Mouse (Mus musculus): ENCODE measurements around the gene Cmtm8. TPM values are rescaled to one million over a fixed set of nuclear protein-coding genes. Genes with fewer than 3 reads are reported as not detected.

The Cmtm8 gene
- total and polyA plus RNA-seq, 3 experiments = 1.9 to 7.9 TPM; not detected in 1

- TF ChIP-seq USF1 (IDR thresholded peaks at IDR 0.05; ENCODE audit: low read depth, low read length) = no peak
These were observed 98.3 kb downstream of the Cmtm8 start (continued) for GRCm38 (mm10) chr9:114745654-114746053.

DNA sequence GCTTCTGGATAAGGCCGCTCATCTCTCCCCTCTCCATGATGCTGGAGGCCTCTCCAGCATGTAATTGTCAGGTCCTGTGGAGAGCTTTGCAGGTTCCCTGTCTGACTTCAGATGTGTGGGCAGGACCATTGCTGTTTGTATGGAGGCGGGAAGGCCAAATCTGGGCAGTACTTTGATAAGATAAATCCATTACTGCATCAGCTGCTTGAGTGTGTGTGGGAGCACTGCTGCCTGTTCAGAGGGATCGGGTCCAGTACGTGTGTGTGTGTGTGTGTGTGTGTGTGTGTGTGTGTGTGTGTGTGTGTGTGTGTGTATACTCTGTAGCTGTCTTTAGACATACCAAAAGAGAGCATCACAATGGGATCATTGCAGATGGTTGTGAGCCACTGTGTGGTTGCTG lies 98.8 kb downstream of the Cmtm8 start:
- Histone ChIP-seq H3K27ac (ENCODE audit: control insufficient read depth, low read depth, low read length) (no peak overlapping the region), H3K9me3 (replicated peaks; ENCODE audit: insufficient read depth, low read length) (no peaks in the 10 kb centered on the region), H3K27me3 (ENCODE audit: control insufficient read depth in 1 of 2, insufficient read depth in 2 of 2, low read length in 2 of 2) (no peaks in the 10 kb centered on the region), H3K36me3 (ENCODE audit: control insufficient read depth in 1 of 2, insufficient read depth in 2 of 2, low read length in 2 of 2) (peaks cover 5 to 20% of the 10 kb centered on the region in 2 experiments; a peak in 3 of 4 replicates), H3K9ac (ENCODE audit: control insufficient read depth, low read depth, low read length, poor library complexity, severe bottlenecking) (no peak overlapping the region), H3K4me1 (ENCODE audit: control insufficient read depth in 1 of 2, insufficient read depth in 2 of 2, low read length in 2 of 2) (peaks cover 0 to 11% of the 10 kb centered on the region in 2 experiments; a peak in 3 of 4 replicates), H3K4me3 (ENCODE audit: control insufficient read depth in 1 of 2, insufficient read depth in 1 of 2, low read depth in 2 of 2, low read length in 2 of 2) (no peak overlapping the region), H3K79me2 (ENCODE audit: control insufficient read depth, insufficient read depth, low read length, poor library complexity) (no peaks in the 10 kb centered on the region)
- TF ChIP-seq MAZ (IDR thresholded peaks at IDR 0.05; ENCODE audit: low read depth, low read length) = no peak
- TF ChIP-seq ELF1 (IDR thresholded peaks at IDR 0.05; ENCODE audit: low read depth, low read length) = no peak
- TF ChIP-seq POLR2AphosphoS2 (IDR thresholded peaks at IDR 0.05; ENCODE audit: low read length) = no peak
- TF ChIP-seq ZNF384 (IDR thresholded peaks at IDR 0.05; ENCODE audit: low read depth, low read length) = no peak
- no peak for TF ChIP-seq MYC (IDR thresholded peaks at IDR 0.05; ENCODE audit: low read depth, low read length)
- no peak for TF ChIP-seq TBP (IDR thresholded peaks at IDR 0.05; ENCODE audit: low read depth, low read length)
- no peak for TF ChIP-seq MAX (IDR thresholded peaks at IDR 0.05; ENCODE audit: low read length)
- no peak for TF ChIP-seq MEF2A (IDR thresholded peaks at IDR 0.05; ENCODE audit: extremely low read depth, insufficient replicate concordance, low read depth, low read length, poor library complexity, severe bottlenecking)
- DNase-seq (ENCODE audit: low read depth, low spot score) = no peak

- Histone ChIP-seq H3K9me3 (replicated peaks; ENCODE audit: insufficient read depth, low read length) (no peaks in the 10 kb centered on the region), H3K27ac (ENCODE audit: control insufficient read depth, low read depth, low read length) (peak overlapping the region; percentile 42), H3K79me2 (ENCODE audit: control insufficient read depth, insufficient read depth, low read length, poor library complexity) (no peaks in the 10 kb centered on the region), H3K27me3 (ENCODE audit: control insufficient read depth in 1 of 2, insufficient read depth in 2 of 2, low read length in 2 of 2) (no peaks in the 10 kb centered on the region), H3K4me3 (ENCODE audit: control insufficient read depth in 1 of 2, insufficient read depth in 1 of 2, low read depth in 2 of 2, low read length in 2 of 2) (no peak overlapping the region), H3K9ac (ENCODE audit: control insufficient read depth, low read depth, low read length, poor library complexity, severe bottlenecking) (no peak overlapping the region), H3K36me3 (ENCODE audit: control insufficient read depth in 1 of 2, insufficient read depth in 2 of 2, low read length in 2 of 2) (peaks cover 5 to 22% of the 10 kb centered on the region in 2 experiments; a peak in 3 of 4 replicates), H3K4me1 (ENCODE audit: control insufficient read depth in 1 of 2, insufficient read depth in 2 of 2, low read length in 2 of 2) (peaks cover 0 to 11% of the 10 kb centered on the region in 2 experiments; a peak in 3 of 4 replicates)
- peak; percentile 87 for DNase-seq (ENCODE audit: low read depth, low spot score)
- TF ChIP-seq MXI1 (IDR thresholded peaks at IDR 0.05; ENCODE audit: low read depth, low read length) (peak; percentile 74; the same call in 1 of the 2 replicates), RCOR1 (IDR thresholded peaks at IDR 0.05; ENCODE audit: low read depth, low read length) (peak; percentile 34; the same call in 1 of the 2 replicates), USF1 (IDR thresholded peaks at IDR 0.05; ENCODE audit: low read depth, low read length) (no peak), UBTF (IDR thresholded peaks at IDR 0.05; ENCODE audit: borderline replicate concordance, insufficient read depth, low read depth, low read length) (no peak), KAT2A (conservative IDR thresholded peaks at IDR 0.05; ENCODE audit: low read depth, low read length) (no peak), USF2 (IDR thresholded peaks at IDR 0.05; ENCODE audit: borderline replicate concordance in 1 of 2, insufficient read depth in 1 of 2, low read depth in 1 of 2, low read length in 2 of 2) (no peak), EP300 (IDR thresholded peaks at IDR 0.05; ENCODE audit: low read depth in 1 of 2, low read length in 2 of 2) (peak; percentile 18 to 72; a peak in 2 of 4 replicates), HCFC1 (IDR thresholded peaks at IDR 0.05; ENCODE audit: low read depth, low read length) (peak; percentile 36; the same call in 1 of the 2 replicates), ZMIZ1 (IDR thresholded peaks at IDR 0.05; ENCODE audit: low read depth, low read length) (no peak), JUND (IDR thresholded peaks at IDR 0.05; ENCODE audit: low read depth, low read length) (no peak), ZKSCAN1 (IDR thresholded peaks at IDR 0.05; ENCODE audit: low read depth, low read length) (no peak), NELFE (IDR thresholded peaks at IDR 0.05; ENCODE audit: low read depth, low read length) (no peak), ELF1 (IDR thresholded peaks at IDR 0.05; ENCODE audit: low read depth, low read length) (peak; percentile 63; the same call in 1 of the 2 replicates), CHD1 (IDR thresholded peaks at IDR 0.05; ENCODE audit: low read depth, low read length) (no peak), ETS1 (IDR thresholded peaks at IDR 0.05; ENCODE audit: low read depth, low read length) (peak; percentile 56; the same call in 1 of the 2 replicates), CHD2 (IDR thresholded peaks at IDR 0.05; ENCODE audit: low read length) (no peak), E2F4 (IDR thresholded peaks at IDR 0.05; ENCODE audit: borderline replicate concordance, low read depth, low read length) (no peak), ZC3H11A (IDR thresholded peaks at IDR 0.05; ENCODE audit: low read depth, low read length) (no peak), TAL1 (IDR thresholded peaks at IDR 0.05; ENCODE audit: low read length) (no peak), NRF1 (IDR thresholded peaks at IDR 0.05; ENCODE audit: insufficient read depth, low read depth, low read length, poor library complexity, severe bottlenecking) (no peak), TBP (IDR thresholded peaks at IDR 0.05; ENCODE audit: low read depth, low read length) (no peak), RAD21 (IDR thresholded peaks at IDR 0.05; ENCODE audit: low read depth, low read length) (no peak), POLR2AphosphoS2 (IDR thresholded peaks at IDR 0.05; ENCODE audit: low read length) (no peak), MYB (IDR thresholded peaks at IDR 0.05; ENCODE audit: low read depth, low read length) (no peak)
These were observed 101.2 kb downstream of the Cmtm8 start for GRCm38 (mm10) chr9:114742731-114743130.
